Mouse (Mus musculus) layer of hippocampus, postnatal 14 days (tissue): ENCODE measurements around the gene Mmp9. TPM values are rescaled to one million over a fixed set of nuclear protein-coding genes. Genes with fewer than 3 reads are reported as not detected.

Experiments used
- DNase-seq, 2 experiments: peaks; one replicate each; pipeline ENCODE4 v3.0.0; 2021 to 2022; ENCODE audit warnings: low spot score in 2 of 2, mixed read lengths in 1 of 2
- total RNA-seq, 2 experiments: library from RNA; stranded (reverse); gene quantifications; 2 replicates each; pipeline ENCODE4 v1.2.3; 2021

Mmp9 gene
- total RNA-seq, 2 experiments from 2014 or later = 1.8 to 2.1 TPM

DNA sequence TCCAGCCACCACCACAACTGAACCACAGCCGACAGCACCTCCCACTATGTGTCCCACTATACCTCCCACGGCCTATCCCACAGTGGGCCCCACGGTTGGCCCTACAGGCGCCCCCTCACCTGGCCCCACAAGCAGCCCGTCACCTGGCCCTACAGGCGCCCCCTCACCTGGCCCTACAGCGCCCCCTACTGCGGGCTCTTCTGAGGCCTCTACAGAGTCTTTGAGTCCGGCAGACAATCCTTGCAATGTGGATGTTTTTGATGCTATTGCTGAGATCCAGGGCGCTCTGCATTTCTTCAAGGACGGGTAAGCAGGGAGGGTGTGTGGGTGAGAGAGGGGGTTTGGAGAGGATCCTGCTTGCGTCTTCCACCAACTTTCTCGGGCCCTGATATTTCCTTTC lies 11.9 kb downstream of the Mmp9 start:
- DNase-seq = no peak

DNA sequence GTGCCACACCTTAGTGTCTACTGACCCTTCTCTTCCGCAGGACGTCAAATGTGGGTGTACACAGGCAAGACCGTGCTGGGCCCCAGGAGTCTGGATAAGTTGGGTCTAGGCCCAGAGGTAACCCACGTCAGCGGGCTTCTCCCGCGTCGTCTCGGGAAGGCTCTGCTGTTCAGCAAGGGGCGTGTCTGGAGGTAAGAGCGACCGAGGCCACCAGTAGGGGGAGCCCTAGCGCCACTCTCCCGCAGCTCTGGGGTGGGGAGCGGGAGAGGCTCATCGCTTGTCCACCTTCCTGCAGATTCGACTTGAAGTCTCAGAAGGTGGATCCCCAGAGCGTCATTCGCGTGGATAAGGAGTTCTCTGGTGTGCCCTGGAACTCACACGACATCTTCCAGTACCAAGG lies 12.6 kb downstream of the Mmp9 start:
- peak; percentile 65 to 67 for DNase-seq

DNA sequence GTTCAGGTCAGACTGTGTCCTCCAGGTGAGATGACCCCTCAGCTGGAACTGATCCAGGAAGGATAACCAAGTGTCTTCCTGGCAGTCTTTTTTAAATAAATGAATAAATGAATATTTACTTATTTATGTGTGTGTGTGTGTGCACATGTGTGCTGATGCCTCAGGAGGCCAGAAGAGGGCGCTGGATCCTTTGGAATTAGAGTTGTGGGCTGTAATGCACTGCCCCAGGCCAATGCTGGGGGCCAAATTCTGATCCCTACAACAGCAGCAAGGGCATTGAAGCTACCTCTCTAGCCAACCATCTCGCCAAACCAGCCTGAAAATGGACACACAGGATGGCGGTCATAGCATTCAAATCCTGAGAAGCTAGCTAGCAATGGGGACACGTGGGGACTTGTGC lies 15.1 kb downstream of the Mmp9 start:
- no peak for DNase-seq

DNA sequence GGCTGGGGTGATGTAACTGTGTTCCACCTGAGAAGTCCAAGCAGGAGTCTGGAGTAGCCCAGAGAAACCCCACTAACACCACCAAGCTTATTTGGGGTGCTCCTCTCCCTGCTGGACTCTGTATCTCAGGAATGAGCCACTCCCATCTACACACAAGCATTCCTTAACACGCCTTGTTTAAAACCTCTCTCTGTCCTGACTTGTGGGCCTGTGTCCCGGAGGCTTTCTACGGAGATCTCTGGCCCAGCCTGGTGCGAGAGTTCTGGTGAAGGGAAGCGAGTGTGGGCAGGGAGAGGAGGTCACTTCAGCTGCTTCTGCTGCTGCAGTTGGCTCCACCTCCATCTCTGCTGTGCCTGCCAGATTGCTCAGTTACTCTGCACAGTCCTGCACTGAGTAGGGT lies 15.6 kb downstream of the Mmp9 start:
- no peak for DNase-seq

DNA sequence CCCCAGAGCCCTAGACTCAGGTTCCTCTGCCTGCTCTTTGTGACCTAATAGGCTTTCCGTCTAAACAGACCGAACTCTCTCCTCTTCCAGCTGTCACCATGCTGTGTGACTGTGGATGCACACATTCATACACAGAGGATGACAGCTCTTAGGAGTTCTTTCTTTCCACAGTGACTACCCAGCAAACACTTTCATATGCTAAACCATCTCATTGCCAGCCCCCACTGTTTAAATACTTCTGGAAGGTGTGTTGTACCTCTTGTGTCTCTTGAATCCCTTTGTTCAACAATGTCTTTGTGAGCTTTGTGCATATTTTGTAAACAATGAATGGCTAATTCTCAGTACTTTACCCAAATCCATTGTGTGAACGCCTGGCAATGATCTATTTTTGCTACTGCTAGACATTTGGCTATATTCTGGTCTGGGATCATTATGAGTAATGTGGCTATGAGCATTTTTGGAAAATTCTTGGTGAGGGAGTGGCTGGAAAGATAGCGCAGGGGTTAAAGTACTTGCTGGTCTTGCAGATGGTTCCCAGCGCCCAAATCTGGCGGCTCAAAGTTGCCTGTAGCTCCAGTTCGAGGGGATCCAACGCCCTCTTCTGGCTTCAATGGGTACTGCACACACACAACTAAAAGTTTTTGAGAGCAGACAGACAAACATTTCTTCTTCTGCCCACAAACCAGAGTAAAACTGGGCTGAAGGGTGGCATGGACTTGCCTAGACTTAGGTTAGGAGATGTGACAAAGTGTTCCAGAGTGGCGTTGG lies 17.2 kb downstream of the Mmp9 start:
- no peak for DNase-seq

DNA sequence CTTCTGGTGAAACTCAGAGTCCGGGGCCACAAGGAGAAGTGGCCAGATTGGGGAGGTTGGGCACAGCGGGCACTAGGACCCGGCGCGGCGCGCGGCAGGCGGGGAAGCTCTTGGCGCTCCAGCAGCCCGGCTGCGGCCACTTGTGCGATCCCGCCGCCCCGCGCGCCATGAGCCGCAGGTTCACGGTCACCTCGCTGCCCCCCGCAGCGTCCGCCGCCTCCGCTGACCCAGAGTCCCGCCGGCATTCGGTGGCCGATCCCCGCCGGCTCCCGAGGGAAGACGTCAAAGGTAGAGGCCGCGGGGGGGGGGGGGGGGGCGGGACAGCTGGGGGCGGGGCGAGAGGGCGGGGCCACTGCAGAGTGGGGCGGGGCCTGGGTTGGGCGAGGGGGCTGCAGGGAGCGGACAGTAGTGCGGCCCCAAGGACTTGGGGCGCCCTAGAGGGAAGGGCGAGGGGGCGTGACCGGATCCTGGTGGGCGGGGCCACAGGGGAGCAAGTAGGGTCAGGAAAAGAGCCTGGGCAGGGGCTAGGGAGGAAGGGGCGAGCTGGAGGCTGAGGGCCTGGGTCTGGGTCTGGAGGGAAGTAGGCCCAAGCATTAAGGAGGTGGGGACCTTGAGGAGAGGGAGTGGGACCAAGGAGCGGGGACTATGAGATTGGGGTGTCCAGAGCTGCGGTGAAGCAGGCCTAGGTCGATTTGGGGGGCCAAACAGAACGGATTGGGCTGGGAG lies 20.3 kb downstream of the Mmp9 start, which contains the start of gene Slc12a5:
TSS of gene Slc12a5 (plus strand) at position 87 of the 726 bp plus-strand sequence.
- no peak for DNase-seq

DNA sequence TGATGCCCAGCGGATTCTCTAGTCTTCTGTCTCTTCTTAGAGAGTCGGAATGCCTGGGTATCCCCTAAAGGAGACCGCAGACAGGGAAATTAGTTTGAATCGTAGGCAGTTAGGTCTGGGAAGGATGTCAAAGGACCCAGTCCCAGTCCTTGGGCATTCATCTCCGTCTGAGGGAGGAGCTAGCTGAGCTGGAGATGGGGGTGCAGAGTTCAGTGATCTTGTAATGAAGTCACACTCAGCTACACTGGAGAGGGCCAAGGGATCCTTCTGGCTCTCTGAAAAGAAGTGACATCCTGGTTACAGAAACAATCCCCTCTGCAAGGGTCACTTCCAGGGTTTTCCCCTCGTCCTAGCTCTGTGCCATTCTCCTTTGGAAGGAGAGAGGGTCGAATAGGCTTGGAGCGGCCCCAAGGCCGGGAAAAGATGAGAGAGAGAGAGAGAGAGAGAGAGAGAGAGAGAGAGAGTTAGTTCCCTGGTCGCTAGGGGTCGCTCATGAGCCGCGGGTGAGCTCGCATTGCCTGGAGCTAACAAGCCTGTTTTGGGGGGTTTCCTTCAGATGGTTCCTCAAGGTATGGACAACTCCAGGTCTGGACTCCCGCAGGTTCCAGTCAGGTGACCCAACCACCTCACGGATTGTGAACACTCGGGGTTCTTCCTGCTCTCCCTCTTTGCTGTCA lies 21.1 kb downstream of the Mmp9 start:
- DNase-seq = peak; percentile 75 to 76

DNA sequence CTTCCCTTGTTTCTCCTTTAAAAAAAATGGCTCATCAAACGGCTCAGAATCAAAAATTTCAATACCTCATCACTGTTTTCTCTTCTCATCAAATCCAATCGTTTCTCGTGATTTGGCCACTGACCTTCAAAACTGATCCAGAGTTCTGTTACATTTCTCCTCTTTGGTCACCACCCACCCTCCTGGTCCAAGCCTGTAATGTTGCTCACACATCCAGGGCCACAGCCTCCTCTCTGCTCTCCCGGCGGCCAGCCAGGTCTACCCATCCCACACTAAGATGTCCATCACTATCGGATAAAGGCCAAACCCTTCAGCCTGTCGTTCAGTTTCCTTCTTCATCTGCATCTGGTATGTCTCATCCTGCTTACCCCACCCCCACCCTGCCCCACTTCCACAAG lies 21.6 kb downstream of the Mmp9 start:
- DNase-seq = no peak

DNA sequence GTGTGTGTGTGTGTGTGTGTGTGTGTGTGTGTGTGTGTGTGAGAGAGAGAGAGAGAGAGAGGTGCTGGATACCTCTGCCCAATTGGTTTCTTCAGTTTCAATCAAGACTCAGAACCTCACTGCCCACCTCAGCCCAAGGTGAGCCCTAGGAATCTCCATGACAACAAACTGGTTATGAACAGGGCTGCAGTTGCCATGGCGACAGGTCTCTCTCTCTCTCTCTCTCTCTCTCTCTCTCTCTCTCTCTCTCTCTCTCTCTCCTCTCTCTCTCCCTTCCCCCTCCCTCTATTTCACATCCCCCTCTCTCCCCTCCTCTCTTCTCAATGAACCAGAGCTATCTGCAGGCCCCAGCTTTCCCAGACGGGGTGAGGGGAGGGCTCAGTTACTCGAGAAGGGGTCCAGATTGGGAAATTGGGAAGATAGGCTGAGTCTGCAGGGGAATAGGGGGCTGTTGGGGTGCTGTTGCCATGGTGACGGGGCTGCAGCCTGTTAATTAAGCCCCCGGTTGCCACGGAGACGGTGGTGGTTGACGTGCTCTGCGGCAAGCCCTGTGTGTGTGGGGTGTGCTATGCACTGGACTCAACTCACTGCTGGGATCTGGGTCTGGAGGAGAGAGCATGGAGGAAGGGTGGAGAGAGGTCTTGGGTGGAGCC lies 23.8 kb downstream of the Mmp9 start:
- peak; percentile 70 to 72 for DNase-seq

DNA sequence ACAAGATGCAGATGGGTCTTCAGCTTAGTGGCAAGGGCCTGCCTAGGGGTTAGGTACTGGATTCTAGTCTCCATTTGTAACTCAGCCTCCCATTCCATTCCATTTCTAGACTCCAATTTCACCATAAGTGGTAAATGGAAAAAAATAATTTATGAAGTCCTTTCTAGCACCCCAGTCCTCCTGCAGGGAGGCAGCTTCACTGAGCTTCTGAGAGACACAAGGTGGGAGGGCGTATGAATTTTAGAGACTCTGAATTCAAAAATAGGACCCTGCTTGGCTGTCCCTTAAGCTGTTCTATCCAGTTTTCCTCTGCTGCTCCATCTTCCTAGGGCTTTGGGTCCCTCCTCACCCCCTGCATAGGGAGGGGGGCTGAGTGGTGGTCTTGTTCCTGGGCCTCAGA lies 24.4 kb downstream of the Mmp9 start:
- DNase-seq = no peak

DNA sequence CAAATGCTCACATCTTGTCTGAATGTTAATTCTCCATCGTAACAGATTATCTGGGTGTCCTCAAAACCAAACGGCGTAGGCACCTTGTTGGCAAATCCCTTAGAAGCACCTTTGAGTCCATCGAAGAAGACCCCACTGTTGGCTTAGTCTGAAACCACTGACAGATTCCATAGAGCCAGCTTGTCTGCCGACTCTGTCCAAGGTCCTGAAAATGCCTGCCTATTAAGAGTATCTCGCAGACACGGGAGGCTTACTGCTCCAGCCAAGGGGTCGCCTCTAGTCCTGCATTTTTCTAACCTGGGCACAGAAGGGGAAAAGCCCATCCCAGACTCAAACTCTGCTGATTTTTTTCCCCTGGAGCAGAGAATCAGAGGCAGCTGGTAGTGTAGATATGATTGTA lies 25.8 kb downstream of the Mmp9 start:
- DNase-seq = no peak

DNA sequence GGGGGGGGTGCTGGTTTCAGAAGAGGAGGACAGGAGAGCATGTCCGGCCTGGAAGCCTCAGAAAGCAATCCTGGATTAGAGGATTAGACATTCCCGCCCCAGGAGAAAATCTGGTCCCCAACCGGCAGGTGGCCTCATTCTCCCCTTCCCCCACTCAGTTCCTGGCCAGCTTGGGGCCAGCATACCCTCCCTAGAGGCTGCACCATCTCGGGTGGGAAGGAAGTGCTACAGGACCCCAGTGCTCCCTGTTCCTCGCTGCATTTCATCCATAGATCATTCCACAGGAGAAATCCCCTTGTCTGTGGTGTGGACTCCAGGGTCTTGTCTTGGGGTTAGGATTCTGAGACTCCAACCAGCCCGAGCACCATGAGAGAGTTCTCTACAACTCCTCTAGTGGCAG lies 26.6 kb downstream of the Mmp9 start:
- no peak for DNase-seq

DNA sequence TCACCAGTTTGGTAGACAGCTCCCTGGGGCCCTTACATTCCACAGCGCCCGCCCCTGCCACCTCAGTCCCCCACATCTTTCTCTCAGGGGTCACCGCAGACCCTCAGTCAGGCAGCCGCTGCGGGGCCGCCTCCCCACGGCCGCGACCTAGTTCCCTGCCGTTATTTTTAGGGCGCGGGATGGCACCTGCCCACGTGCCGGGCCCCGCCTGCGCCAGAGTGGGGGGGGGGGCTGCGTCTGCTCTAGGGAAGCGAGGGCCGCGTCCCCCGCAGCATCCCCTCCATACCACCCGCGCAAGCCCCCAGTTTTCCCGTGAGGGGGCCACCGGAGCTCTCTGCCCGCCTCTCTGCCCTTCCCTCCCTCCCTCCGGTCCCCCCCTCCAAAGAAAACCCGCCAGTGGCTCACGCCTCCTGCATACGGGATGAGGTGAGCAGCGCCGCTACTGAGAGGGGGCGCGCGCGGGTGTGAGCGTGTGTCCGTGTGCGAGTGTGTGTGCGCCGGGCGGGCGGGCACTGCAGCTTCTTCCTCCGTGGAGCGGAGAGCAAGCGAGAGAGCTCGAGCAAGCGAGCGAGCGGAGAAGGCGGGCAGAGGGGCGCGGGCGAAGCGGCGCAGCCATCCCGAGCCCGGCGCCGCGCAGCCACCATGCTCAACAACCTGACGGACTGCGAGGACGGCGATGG lies 27.3 kb downstream of the Mmp9 start:
- DNase-seq = peak; percentile 65 to 71

DNA sequence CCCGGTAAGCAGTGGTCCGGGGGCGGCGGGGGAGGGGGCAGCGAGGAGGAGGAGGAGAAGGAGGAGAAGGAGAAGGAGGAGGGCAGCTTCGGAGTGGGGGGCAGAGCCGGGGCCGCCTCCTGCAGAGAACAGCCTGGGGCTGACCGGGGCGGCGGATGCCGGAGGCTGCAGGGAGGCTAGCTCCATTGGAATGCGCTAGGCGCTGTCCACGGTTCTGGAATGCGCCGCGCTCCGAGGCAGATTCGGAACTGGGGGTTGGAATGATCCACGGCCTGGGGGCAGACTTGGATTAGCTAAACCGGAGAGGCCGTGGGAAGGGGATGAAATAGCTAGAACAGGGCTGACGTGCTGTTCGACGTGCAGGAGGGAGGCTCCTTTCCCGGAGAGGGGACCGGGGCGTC lies 27.9 kb downstream of the Mmp9 start:
- DNase-seq = peak; percentile 44 to 59

DNA sequence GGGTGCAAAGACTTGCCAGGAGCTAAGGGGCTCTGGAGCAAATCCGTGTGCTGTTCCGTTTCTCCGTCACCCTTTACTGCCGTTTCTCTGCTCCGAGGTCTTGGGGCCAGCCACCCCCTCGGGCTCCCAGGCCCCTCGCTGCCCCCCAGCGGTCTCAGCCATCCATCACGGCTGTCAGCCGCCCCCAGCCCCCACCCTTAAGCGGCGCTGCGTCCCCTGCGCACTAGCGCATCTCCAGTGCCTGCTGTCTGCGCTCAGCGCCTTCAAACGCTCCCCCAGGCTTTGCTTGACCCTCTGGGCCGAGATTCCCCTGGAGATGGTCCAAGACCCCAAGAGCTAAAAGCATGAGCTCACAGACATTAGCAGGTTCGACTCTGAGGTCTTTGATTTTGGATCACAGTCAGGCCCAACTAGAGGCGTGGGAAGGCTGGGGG lies 28.8 kb downstream of the Mmp9 start:
- no peak for DNase-seq

DNA sequence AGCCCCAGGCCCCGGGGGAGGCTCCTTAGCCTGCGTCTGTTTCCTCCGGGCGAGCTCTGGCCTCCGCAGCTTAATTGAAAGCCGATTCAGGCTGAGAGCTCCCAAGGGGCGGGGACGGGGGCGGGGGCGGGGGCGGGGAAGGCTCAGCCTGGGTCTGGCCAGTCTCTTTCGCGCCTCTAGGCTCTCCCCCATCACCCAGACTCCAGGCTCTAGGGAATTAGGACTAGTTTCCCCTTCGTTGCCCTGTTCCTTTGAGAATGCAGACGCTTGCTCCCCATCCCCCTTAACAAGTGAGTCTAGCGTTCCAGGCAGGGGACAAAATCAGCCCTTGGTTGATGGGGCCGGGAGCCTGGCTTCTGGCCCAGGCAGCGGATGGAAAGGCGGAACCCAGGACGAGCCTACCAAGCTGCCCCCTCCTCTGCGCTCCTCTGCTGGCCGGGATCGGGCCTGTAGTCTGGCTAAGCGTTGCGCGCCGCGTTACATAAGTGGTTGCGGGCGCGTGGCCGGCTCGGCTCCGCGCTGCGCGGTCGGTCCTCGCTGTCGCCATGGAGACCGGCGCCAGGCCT lies 30.1 kb downstream of the Mmp9 start:
- peak in 1 of 2 experiments; percentile 55 for DNase-seq

DNA sequence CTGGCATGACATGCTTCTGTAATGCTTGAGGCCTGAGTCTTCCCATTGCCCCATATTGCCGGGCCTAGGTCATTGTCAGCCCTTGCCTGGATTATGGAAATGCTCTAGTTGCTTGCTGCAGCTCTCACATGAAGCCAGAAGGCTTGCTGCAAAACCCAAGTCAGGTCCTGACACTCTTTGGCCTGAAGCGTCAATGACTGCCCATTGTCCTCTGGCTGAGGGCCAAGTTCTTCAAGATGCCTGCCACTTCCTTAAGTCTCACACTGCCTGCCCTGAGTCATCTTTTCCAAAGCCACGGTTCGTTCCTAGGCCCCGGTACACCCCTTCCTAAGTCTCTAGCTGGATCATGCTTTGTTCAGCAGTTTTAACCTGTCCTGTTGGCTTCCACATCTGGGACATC lies 32.1 kb downstream of the Mmp9 start:
- DNase-seq = no peak

DNA sequence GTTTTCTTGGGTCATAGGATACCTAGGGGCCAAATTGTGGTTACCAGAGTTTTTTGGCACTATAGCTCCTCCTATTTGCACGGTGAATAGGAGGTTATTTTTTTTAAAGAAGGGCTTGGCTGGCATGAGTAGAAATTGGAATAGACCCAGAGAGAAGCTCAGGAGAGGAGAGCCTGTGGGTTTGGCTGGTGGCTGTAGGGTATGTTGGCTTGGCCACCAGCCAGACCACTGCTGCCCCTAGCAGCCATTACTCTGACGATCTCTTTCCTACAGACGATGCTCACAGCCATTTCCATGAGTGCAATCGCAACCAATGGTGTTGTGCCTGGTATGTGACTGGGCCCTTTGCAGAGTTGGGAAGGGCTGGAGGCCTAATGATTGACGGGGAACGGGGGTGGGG lies 35.0 kb downstream of the Mmp9 start:
- DNase-seq = no peak

DNA sequence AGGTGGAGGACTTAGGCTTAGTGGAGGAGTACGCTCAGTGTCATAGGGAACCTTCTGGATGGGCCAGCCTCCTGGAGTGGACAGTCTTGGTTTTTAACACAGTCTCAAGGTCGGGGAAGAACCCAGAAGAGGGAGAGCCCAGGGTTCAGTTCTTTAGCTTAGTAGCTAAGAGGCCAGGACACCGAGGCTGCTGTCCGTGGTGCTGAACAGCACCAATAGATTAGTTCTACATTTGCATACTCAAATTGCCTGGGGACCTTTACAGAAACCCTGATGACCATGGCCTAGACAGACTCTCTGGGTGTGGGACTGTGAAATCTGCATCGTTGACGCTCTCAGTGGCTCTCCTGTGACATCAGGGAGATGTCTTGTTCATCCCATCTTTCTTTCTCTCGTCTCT lies 39.2 kb downstream of the Mmp9 start:
- no peak for DNase-seq

DNA sequence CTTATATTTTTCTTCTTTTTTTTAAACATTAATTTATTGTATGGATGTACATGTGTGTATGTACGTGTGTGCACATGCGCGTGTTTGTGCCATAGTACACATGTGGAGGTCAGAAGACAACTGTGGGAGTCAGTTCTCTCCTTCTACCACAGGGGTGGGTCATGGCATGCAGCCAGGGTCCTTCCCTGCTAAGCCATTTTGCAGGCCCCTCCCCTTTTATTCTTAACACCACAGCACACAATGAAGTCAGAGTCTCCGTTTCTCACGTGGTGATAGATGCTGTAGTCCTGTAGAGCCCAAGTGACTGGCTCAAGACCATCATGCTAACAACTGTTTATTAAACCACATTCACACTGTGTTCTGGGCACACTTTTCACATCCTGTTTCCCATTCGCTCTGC lies 45.4 kb downstream of the Mmp9 start:
- DNase-seq = no peak
